Mouse (Mus musculus) ES-Bruce4 (cell line): ENCODE data around the gene Erich3.

Source experiments
- CTCF ChIP-seq: IDR thresholded peaks from one replicate; pipeline ENCODE4 v1.8.1; 2011; ENCODE audit warnings: low read depth, low read length
- POLR2A ChIP-seq: IDR thresholded peaks from one replicate; pipeline ENCODE4 v1.8.1; 2011; ENCODE audit warnings: low read length; ENCODE audit not compliant: insufficient read depth

DNA sequence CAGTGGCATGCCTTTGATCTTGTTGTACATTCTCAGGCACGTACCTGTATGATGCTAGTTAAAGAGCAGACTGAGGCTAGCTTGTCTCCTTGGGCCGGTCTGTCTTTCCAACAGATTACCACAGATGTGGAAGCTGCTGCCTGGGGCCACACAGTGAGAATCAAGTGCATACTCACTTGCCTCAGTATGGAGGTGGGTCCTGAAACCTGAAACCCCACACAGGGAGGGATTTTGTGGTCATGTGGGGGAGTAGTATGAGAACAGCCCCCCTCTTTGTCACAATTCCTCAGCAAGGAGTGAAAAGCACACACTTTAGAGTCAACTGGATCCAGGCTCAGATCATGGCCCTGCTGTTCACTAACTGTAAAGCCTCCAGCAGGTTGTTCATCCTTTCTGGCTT, 151.9 kb downstream of the Erich3 start:
- no peak for TF ChIP-seq CTCF
- no peak for TF ChIP-seq POLR2A
